Mouse (Mus musculus) MEL (cell line): ENCODE data around the gene Emx1. TPM values are rescaled to one million over a fixed set of nuclear protein-coding genes. Genes with fewer than 3 reads are reported as not detected.

Experiments
- DNase-seq: peaks from one replicate; pipeline ENCODE4 v3.0.0; 2011; ENCODE audit warnings: low read depth, low spot score
- H3K27ac ChIP-seq: 2 replicates; pipeline ENCODE4 v1.5.1; 2012; ENCODE audit warnings: low read depth, mild to moderate bottlenecking, control low read depth, low read length, moderate library complexity; ENCODE audit not compliant: control insufficient read depth
- H3K27me3 ChIP-seq, 2 experiments: fragments of 150-350 bp in 1 of 2; sonication (generic) in 1 of 2; 2 replicates each; pipeline ENCODE4 v1.6.1; 2012; ENCODE audit warnings: low read length in 2 of 2, mild to moderate bottlenecking in 2 of 2, improper control_type of control experiment in 1 of 2, moderate library complexity in 1 of 2; ENCODE audit not compliant: insufficient read depth in 2 of 2, control insufficient read depth in 1 of 2
- H3K36me3 ChIP-seq, 2 experiments: 2 replicates each; pipeline ENCODE4 v1.6.1; 2012 to 2014; ENCODE audit warnings: low read length in 2 of 2, improper control_type of control experiment in 1 of 2, inconsistent platforms in 1 of 2, mild to moderate bottlenecking in 1 of 2; ENCODE audit not compliant: insufficient read depth in 2 of 2, control insufficient read depth in 1 of 2
- H3K4me1 ChIP-seq, 2 experiments: fragments of 150-350 bp in 1 of 2; sonication (generic) in 1 of 2; 2 replicates each; pipeline ENCODE4 v1.6.1; 2012; ENCODE audit warnings: low read length in 2 of 2, improper control_type of control experiment in 1 of 2, mild to moderate bottlenecking in 1 of 2; ENCODE audit not compliant: insufficient read depth in 2 of 2, control insufficient read depth in 1 of 2
- H3K4me3 ChIP-seq, 2 experiments: fragments of 150-350 bp in 1 of 2; sonication (generic) in 1 of 2; 2 replicates each; pipeline ENCODE4 v1.5.1; 2012; ENCODE audit warnings: low read depth in 2 of 2, low read length in 2 of 2, mild to moderate bottlenecking in 2 of 2, moderate library complexity in 2 of 2, control low read depth in 1 of 2, improper control_type of control experiment in 1 of 2; ENCODE audit not compliant: control insufficient read depth in 1 of 2, insufficient read depth in 1 of 2
- H3K79me2 ChIP-seq: 2 replicates; pipeline ENCODE4 v1.6.1; 2012; ENCODE audit warnings: mild to moderate bottlenecking, low read length, moderate library complexity; ENCODE audit not compliant: control insufficient read depth, poor library complexity, insufficient read depth
- H3K9ac ChIP-seq: 2 replicates; pipeline ENCODE4 v1.6.1; 2012; ENCODE audit warnings: low read depth, mild to moderate bottlenecking, control low read depth, low read length, moderate library complexity; ENCODE audit not compliant: control insufficient read depth, poor library complexity, severe bottlenecking
- H3K9me3 ChIP-seq: fragments of 150-350 bp; sonication (generic); replicated peaks from 2 replicates; pipeline ENCODE4 v1.6.1; 2012; ENCODE audit warnings: mild to moderate bottlenecking, low read length, improper control_type of control experiment, moderate library complexity; ENCODE audit not compliant: insufficient read depth
- BHLHE40 ChIP-seq: IDR thresholded peaks from 2 replicates; pipeline ENCODE4 v1.6.1; 2012; ENCODE audit warnings: low read depth, mild to moderate bottlenecking, inconsistent platforms, low read length, improper control_type of control experiment, borderline replicate concordance
- CHD1 ChIP-seq: IDR thresholded peaks from 2 replicates; pipeline ENCODE4 v1.6.1; 2012; ENCODE audit warnings: low read depth, mild to moderate bottlenecking, inconsistent platforms, low read length, improper control_type of control experiment
- CHD2 ChIP-seq: IDR thresholded peaks from 2 replicates; pipeline ENCODE4 v1.6.1; 2011; ENCODE audit warnings: low read length, improper control_type of control experiment
- E2F4 ChIP-seq: IDR thresholded peaks from 2 replicates; pipeline ENCODE4 v1.6.1; 2011; ENCODE audit warnings: low read depth, low read length, improper control_type of control experiment, borderline replicate concordance
- EP300 ChIP-seq, 2 experiments: IDR thresholded peaks; 2 replicates each; pipeline ENCODE4 v1.6.1; 2011; ENCODE audit warnings: improper control_type of control experiment in 2 of 2, low read length in 2 of 2, low read depth in 1 of 2, mild to moderate bottlenecking in 1 of 2
- ETS1 ChIP-seq: IDR thresholded peaks from 2 replicates; pipeline ENCODE4 v1.6.1; 2012; ENCODE audit warnings: low read depth, mild to moderate bottlenecking, inconsistent platforms, low read length, improper control_type of control experiment, moderate library complexity
- GABPA ChIP-seq: IDR thresholded peaks from 2 replicates; pipeline ENCODE4 v1.6.1; 2012; ENCODE audit warnings: low read depth, mild to moderate bottlenecking, inconsistent platforms, low read length, improper control_type of control experiment, moderate library complexity
- GATA1 ChIP-seq: IDR thresholded peaks from 2 replicates; pipeline ENCODE4 v1.6.1; 2011; ENCODE audit warnings: low read depth, low read length, improper control_type of control experiment
- JUND ChIP-seq: IDR thresholded peaks from 2 replicates; pipeline ENCODE4 v1.6.1; 2011; ENCODE audit warnings: low read depth, mild to moderate bottlenecking, improper control_type of control experiment, low read length
- MAX ChIP-seq: IDR thresholded peaks from 2 replicates; pipeline ENCODE4 v1.6.1; 2011; ENCODE audit warnings: low read length, improper control_type of control experiment
- MXI1 ChIP-seq: IDR thresholded peaks from 2 replicates; pipeline ENCODE4 v1.6.1; 2011; ENCODE audit warnings: mild to moderate bottlenecking, low read depth, low read length, improper control_type of control experiment
- MYC ChIP-seq: IDR thresholded peaks from 2 replicates; pipeline ENCODE4 v1.6.1; 2011; ENCODE audit warnings: low read depth, mild to moderate bottlenecking, low read length, improper control_type of control experiment, moderate library complexity
- NELFE ChIP-seq: IDR thresholded peaks from 2 replicates; pipeline ENCODE4 v1.6.1; 2011; ENCODE audit warnings: low read depth, low read length, improper control_type of control experiment
- NRF1 ChIP-seq: IDR thresholded peaks from 2 replicates; pipeline ENCODE4 v1.6.1; 2014; ENCODE audit warnings: low read depth, mild to moderate bottlenecking, inconsistent platforms, low read length, improper control_type of control experiment, moderate library complexity; ENCODE audit not compliant: poor library complexity, insufficient read depth, severe bottlenecking
- POLR2A ChIP-seq, 2 experiments: IDR thresholded peaks; 2 replicates each; pipeline ENCODE4 v1.6.1; 2011 to 2012; ENCODE audit warnings: low read length in 2 of 2, mild to moderate bottlenecking in 2 of 2, control low read depth in 1 of 2, improper control_type of control experiment in 1 of 2, low read depth in 1 of 2, moderate library complexity in 1 of 2; ENCODE audit not compliant: control insufficient read depth in 1 of 2, insufficient read depth in 1 of 2, poor library complexity in 1 of 2
- RCOR1 ChIP-seq: IDR thresholded peaks from 2 replicates; pipeline ENCODE4 v1.6.1; 2012; ENCODE audit warnings: low read depth, mild to moderate bottlenecking, inconsistent platforms, low read length, improper control_type of control experiment
- SMC3 ChIP-seq: IDR thresholded peaks from 2 replicates; pipeline ENCODE4 v1.6.1; 2011; ENCODE audit warnings: low read depth, low read length, improper control_type of control experiment
- TBP ChIP-seq: IDR thresholded peaks from 2 replicates; pipeline ENCODE4 v1.8.0; 2011; ENCODE audit warnings: low read depth, low read length, improper control_type of control experiment
- USF1 ChIP-seq: IDR thresholded peaks from 2 replicates; pipeline ENCODE4 v1.6.1; 2014; ENCODE audit warnings: low read depth, mild to moderate bottlenecking, inconsistent platforms, low read length, improper control_type of control experiment, moderate library complexity
- ZC3H11A ChIP-seq: IDR thresholded peaks from 2 replicates; pipeline ENCODE4 v1.6.1; 2012; ENCODE audit warnings: low read depth, mild to moderate bottlenecking, inconsistent platforms, low read length, improper control_type of control experiment
- polyA plus RNA-seq, 2 experiments: library from polyadenylated mRNA; stranded (reverse) in 1 of 2; unstranded in 1 of 2; fragments of >175 nt in 1 of 2; fragments of >200 nt in 1 of 2; gene quantifications; 2 replicates each; pipeline versions ENCODE4 v1.2.1 to v1.2.4; 2012; ENCODE audit warnings: low replicate concordance in 2 of 2, low read depth in 1 of 2; ENCODE audit not compliant: insufficient read length in 2 of 2, insufficient read depth in 1 of 2, missing spikeins in 1 of 2
- total RNA-seq: library from RNA; depleted of rRNA; stranded (reverse); fragments of 300-350 nt; gene quantifications from 2 replicates; pipeline ENCODE4 v1.2.3, GENCODE M21; 2012

Gene Emx1
- total and polyA plus RNA-seq, 3 experiments, result not detected

- Histone ChIP-seq H3K9me3 (no peaks in the 10 kb centered on the region), H3K27me3 (no peaks in the 10 kb centered on the region), H3K9ac (no peak overlapping the region), H3K27ac (no peak overlapping the region), H3K4me1 (no peaks in the 10 kb centered on the region), H3K36me3 (no peaks in the 10 kb centered on the region), H3K79me2 (no peaks in the 10 kb centered on the region), H3K4me3 (no peak overlapping the region)
- no peak for TF ChIP-seq POLR2A (IDR thresholded peaks at IDR 0.05; ENCODE audit: control insufficient read depth in 1 of 2, insufficient read depth in 1 of 2, low read depth in 1 of 2, low read length in 2 of 2, poor library complexity in 1 of 2)
- TF ChIP-seq JUND, result no peak
- no peak for DNase-seq
These were observed 39.3 kb downstream of the Emx1 start for GRCm38 (mm10) chr6:85226570-85226969.

DNA sequence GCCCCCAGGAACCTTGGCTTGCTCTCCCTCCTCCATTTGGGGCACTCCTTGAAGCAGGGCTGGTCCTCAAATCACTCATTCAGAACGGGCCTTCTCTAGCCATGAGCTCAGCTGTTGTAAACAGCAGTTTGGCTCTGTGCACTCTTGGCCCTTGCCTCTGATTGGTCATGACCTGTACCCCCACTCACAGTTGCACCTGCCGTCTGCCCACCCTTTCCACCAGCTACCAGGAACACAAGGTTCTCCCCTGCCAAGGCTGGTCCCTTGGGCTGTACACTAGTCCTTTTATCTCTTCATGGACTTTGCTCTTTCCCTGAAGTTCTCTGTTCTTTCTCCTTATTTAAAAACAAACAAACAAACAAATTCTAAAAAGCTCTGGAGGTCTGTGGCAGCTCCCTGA, 40.3 kb downstream of the Emx1 start:
- TF ChIP-seq CHD2 (no peak), NELFE (no peak), MYC (no peak), GABPA (no peak), GATA1 (no peak), EP300 (IDR thresholded peaks at IDR 0.05; ENCODE audit: low read depth in 1 of 2, low read length in 2 of 2) (no peak), BHLHE40 (no peak), USF1 (no peak), ZC3H11A (no peak), MXI1 (no peak), NRF1 (no peak), CHD1 (no peak), ETS1 (no peak), JUND (no peak), MAX (no peak), E2F4 (no peak), RCOR1 (no peak), TBP (no peak), SMC3 (no peak)
- H3K4me1 ChIP-seq, result no peaks in the 10 kb centered on the region
- DNase-seq, result no peak
- H3K4me3 ChIP-seq, result no peak overlapping the region
- H3K27me3 ChIP-seq, result no peaks in the 10 kb centered on the region
- H3K79me2 ChIP-seq, result no peaks in the 10 kb centered on the region
- no peak overlapping the region for H3K9ac ChIP-seq
- no peaks in the 10 kb centered on the region for H3K36me3 ChIP-seq
- H3K9me3 ChIP-seq, result no peaks in the 10 kb centered on the region
- H3K27ac ChIP-seq, result no peak overlapping the region
